Mouse (Mus musculus) effector memory CD4-positive, alpha-beta T cell, adult 5 months (primary cell): ENCODE measurements around the gene Cog7. TPM values are rescaled to one million over a fixed set of nuclear protein-coding genes. Genes with fewer than 3 reads are reported as not detected.

Source experiments
- polyA plus RNA-seq: library from polyadenylated mRNA; unstranded; fragments of 100-300 nt; shearing (Covaris generic); gene quantifications from one replicate; pipeline ENCODE4 v1.2.1, GENCODE M21; 2017

Gene Cog7
- 10.2 TPM for polyA plus RNA-seq

DNA sequence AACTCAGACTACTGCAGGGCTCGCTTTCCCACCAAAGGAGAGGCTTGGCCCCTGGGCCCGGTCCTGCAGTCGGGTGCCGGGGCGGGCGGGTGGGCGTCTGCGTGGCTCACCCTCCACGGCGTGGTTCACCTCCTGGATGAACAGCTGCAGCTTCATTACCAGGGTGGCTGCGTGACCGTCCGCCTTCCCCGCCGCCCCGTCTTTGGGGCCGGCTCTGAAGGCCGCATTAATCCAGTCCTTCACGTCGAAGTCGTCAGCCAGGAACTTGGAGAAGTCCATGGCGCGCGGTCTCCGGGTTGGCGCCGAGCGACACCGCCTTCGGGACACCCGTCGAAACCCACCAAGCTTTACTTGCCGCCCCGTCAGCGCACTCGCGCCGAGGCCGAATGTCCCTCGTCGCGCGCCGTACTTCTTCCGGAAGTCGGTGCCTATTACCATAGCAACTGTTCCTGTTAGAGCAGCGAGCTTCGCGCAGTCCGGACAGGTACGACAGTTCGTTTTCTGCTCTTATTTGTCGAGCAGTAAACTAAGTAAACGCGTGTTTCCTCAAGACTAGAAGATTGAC, at the start of gene Cog7:
Gene Cog7 (minus strand): TSS at position 405 of the 565 bp plus-strand sequence.

DNA sequence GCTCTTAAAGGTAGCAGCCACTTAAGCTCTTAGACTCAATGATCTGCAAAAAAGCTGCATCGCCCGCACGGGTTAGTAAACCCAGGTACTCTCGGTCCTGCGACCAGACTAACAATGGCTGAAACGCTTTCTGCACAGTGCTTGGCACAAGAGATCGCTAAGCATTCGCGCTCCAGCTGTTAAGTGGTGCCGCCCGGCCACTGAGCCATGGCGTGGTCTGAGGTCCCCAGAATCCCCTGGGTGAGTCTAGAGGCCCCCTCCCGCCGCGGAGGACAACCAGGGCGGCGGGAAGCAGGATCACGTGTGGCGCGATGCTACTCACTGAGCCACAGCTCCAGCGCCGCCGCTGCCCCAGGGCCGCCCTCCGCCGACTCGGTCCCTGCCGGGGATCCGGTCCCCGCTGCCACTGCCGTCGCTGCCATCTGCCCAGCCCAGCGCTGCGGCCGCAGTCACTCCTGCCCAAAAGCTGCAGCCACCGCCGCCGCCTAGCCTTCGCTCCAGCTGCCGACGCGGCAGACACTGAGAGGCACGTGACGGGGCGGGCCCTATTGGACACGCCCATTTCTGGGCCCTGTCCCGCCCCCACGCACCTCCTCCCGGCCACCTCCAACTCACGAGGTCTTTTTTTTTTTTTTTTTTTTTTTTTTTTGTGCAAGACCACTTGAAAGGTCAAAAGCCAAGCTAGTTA, 39.3 kb upstream of the Cog7 start, which contains the start of gene Gga2:
Gene Gga2 (minus strand): TSS at position 556 of the 688 bp plus-strand sequence.

DNA sequence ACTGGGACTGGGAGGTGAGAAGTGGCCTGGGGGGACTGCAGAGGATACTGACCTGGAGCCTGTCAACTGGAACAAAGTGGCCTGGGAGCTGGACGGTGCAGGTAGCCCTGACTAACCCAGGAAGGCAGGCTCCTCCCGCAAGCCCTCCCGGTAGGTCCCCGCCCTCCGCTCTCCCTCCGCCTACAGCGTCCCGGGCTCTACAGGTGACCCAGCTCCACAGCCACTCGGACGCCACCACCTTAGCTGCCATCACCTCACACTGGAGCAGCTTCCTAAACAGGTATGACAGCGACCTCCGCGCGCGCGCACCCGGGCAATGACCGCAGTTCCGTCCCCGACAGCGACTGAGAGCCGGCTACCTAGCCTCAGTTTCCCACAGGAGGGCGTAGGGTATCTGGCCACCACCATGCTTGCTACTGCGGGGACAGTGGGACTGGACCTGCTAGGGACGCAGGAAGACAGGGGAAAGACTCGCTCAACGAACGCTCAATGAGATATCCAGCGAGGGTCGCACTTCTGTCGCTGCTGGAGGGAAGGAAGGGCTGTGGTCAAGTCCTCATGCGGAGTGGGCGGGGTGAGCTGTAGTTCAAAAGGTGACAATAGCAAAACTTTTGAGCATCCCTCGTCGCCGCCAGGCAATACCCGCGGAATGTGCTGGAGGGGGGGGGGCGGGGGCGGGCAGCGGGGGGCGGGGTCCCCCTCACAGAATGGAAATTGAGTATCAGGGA, 116.5 kb downstream of the Cog7 start, which contains the start of gene Scnn1b:
Gene Scnn1b (plus strand): TSS at position 181 of the 728 bp plus-strand sequence.

Other genes with a start within 250 kb of the Cog7 start
- not detected for gene Scnn1g, start 247.2 kb downstream of the Cog7 start, polyA plus RNA-seq
- gene Scnn1b, start 116.7 kb downstream of the Cog7 start, polyA plus RNA-seq = 0.15 TPM
- gene Gga2, start 39.5 kb upstream of the Cog7 start, polyA plus RNA-seq = 5.5 TPM
- gene Ubfd1, start 85.5 kb upstream of the Cog7 start, polyA plus RNA-seq = 49.5 TPM
- gene Ears2, start 85.6 kb upstream of the Cog7 start, polyA plus RNA-seq = 13.3 TPM
- 130 TPM for gene Ndufab1, start 120.2 kb upstream of the Cog7 start, polyA plus RNA-seq
- gene Palb2, start 151.3 kb upstream of the Cog7 start, polyA plus RNA-seq = 3.4 TPM
- gene Dctn5, start 151.3 kb upstream of the Cog7 start, polyA plus RNA-seq = 76.0 TPM
- gene Plk1, start 177.7 kb upstream of the Cog7 start, polyA plus RNA-seq = 0.51 TPM
- not detected for gene Ern2, start 204.5 kb upstream of the Cog7 start, polyA plus RNA-seq
- gene Chp2, start 237.8 kb upstream of the Cog7 start, polyA plus RNA-seq = not detected